Mouse (Mus musculus) induced T-regulatory cell, adult 2 months (primary cell): ENCODE measurements around the gene Dexi.

Experiments used
- DNase-seq: peaks from one replicate; pipeline ENCODE4 v3.0.0-alpha.2; 2012; ENCODE audit warnings: low read depth

Gene Dexi

GRCm38 (mm10) chr16:10540763-10541597 lies 1.9 kb downstream of the Dexi start:
- peak; percentile 19 for DNase-seq

GRCm38 (mm10) chr16:10536961-10537360 lies 5.9 kb downstream of the Dexi start:
- DNase-seq: no peak

DNA sequence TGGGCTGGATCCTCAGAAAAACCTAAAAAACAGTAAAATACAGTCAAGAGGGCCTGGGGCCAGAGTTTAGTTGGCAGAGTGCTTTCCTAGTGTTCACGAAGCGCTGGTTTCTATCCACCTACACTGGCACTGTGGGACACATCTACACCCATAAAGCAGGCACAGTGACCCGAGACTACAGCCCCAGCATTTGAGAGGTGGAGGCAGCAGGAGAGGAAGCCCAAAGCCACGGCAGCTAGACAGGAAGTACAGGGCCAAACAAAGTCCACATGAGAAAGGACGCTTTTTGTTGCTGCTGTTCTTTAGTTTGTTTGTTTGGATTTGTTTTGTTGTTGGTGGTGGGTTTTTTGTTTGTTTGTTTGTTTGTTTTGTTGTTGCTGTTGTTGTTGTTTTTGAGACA lies 6.5 kb downstream of the Dexi start:
- peak; percentile 18 for DNase-seq

GRCm38 (mm10) chr16:10534567-10534966 lies 8.3 kb downstream of the Dexi start:
- no peak for DNase-seq

DNA sequence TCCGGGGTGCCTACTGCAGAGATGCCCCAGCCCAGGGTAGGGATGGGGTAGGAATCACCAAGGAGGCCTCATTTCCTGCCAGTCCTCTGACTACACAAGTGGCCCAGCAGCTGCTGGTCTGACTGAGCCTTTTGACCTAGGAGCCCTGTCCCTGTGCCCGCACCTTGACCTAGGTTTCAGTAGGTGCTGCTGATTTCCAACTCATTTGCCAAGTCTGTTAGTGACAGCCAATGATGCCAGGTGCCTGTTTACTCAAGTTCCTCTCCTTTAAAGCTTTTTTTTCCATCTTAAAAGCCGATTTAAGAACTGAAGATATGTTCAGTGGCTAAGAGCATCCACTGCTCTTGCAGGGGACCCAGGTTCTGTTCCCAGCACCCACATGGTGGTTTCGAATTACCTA lies 9.1 kb downstream of the Dexi start:
- no peak for DNase-seq

GRCm38 (mm10) chr16:10530179-10530578 lies 12.7 kb downstream of the Dexi start:
- DNase-seq: no peak

DNA sequence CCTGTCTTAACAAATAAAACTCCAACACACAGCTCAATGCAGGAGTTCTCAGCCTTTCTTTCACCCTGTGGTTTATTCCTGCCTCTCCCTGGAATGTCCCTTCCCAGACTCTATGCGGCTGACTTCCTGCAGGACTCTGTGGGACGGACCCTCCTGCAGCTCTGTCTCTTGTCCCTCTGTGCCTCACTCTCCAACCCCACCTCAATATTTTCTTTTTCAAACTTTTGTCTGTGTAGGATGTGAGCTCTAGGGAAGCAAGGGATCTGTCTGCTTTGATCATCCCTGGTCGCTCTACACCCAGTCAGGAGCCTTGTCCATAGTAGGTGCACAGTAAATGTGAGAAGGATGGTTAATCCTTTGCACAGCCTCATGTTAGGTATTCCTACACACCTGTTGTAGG lies 14.5 kb downstream of the Dexi start:
- DNase-seq: no peak

- no peak for DNase-seq
Measured at GRCm38 (mm10) chr16:10527046-10527644, 15.7 kb downstream of the Dexi start.

DNA sequence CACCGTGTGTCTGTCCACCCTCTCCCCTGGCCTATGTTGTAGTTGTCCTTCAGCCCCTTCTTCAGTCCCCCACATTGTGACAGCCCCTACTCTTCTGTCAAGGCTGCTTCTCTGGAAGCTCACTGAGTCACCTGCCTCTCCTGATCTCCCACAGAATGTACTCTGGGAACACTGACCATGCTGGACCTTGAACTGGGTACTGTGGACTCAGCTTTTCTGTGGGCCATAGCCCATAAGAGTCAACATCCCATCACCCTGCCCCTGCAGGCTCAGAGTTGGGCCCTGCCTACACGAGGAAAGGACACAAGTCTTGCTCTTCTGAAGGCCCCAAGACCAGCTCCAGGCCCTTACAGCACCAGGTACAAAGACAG lies 17.3 kb downstream of the Dexi start:
- no peak for DNase-seq

GRCm38 (mm10) chr16:10524866-10525609 lies 17.8 kb downstream of the Dexi start:
- DNase-seq: peak; percentile 37

- DNase-seq: no peak
Measured at GRCm38 (mm10) chr16:10523650-10524049, 19.2 kb downstream of the Dexi start.

DNA sequence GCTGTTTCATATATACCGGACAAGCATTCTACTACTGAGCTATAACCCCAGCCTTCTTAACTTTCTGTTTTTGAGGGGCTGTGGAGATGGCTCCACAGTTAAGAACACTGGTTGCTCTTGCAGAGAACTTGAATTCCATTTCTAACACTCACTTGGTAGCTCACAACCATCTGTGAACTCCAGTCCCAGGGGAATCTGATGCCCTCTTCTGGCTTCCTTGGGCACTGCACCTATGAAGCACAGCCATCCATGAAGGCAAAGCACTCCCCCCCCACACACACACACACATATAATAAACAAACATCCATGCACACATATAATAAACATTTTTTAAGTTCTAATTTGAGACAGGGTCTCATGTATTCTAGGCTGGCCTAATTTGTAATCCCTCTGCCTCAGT lies 20.0 kb downstream of the Dexi start:
- peak; percentile 72 for DNase-seq

DNA sequence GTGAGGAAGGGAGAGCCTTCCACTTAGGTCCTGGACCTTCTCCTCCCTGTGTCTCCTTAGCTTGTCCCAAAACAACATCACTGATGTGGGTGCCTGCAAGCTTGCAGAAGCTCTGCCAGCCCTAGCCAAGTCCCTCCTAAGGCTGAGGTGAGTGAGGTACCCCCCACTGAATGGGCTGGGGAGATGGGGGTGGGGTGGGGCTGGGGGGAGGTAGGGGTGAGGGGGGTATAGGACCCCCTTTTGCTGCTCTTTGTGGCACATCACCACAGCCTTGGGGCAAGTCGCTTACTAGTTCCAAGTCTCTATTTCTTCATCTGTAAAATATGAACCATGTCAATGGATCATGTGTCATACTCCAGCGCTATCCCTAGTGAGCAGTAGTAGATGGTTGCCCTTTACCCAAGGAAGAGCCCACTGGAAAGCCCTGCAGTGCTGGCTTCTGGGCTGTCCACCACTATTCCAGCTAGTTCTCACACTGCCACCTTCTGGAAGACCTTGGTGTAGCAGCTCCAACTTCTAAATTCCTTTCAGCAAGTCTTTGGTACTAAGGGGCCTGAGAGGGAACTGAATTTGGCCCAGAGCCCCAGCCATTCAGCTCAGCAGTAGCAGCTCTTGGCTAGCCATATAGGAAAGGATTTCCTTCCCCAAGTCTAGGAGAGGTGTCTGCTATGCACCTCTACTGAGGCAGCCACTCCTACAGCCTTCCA lies 21.8 kb downstream of the Dexi start:
- DNase-seq: peak; percentile 80

DNA sequence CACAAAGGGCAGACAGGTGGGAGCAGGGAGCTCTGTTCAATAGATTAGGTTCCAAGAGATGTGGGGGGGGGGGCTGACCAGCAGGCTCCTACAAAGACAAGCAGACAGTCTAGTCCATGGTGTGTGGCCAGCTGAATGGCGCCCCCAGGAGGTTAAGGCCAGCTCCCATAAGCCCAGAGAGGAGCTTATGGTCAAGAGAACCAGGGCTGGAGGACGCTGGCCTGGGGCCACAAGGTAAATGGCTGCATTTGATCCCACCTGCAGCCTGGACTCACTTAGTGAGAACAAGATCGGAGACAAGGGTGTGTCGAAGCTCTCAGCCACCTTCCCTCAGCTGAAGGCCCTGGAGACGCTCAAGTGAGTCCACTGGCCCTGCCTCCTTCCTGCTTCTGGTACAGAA lies 24.8 kb downstream of the Dexi start:
- no peak for DNase-seq

DNA sequence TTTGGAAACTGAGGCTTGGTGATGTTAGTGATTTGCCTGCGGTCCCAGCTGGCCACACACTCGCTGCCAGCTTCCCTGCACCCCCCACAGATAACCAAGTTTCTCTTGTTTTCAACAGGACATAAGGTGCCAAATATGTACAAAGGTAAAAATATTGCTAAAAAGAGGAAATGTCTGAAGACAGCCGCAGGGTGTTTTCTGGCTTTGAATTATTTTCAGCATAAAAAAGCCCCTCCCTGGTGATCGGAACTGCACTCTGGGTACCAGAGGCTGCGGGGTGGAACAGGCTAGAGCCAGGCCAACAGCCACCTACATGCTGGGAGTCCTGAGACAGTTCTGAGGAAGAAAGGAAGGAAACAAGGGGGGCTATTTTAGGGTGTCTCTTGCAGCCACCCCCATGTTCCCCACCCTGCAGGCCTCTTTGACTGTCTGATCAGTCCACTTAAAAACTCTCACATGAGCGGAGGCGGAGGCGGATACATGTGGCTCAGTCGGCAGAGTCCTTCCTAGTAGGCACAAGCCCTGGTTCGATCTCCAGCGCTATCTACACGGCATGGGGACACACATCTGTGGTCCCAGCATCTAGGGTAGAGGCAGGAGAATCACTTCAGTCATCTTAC lies 26.8 kb downstream of the Dexi start:
- no peak for DNase-seq

- no peak for DNase-seq
Measured at GRCm38 (mm10) chr16:10511134-10511520, 31.7 kb downstream of the Dexi start.

DNA sequence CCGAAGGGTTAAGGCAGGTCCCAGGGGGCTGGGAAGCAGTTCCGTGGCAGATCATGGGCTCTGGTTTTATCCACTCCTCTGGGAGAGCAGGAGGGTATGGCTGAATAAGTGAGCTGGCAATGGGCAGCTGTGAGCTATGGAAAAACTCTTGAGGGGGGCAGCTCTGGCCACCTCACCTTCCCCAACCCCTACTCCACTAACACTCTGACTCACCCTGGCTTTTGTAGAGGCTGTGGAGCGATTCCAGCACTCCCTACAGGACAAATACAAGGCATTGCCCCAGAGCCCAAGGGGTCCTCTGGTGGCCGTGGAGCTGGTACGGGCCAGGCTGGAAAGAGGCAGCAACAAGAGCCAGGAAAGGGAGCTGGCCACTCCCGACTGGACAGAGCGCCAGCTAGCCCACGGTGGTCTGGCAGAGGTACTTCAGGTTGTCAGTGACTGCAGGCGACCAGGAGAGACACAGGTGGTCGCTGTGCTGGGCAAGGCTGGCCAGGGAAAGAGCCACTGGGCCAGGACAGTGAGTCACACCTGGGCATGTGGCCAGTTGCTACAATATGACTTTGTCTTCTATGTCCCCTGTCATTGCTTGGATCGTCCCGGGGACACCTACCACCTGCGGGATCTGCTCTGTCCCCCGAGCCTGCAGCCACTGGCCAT lies 32.2 kb downstream of the Dexi start:
- DNase-seq: no peak

DNA sequence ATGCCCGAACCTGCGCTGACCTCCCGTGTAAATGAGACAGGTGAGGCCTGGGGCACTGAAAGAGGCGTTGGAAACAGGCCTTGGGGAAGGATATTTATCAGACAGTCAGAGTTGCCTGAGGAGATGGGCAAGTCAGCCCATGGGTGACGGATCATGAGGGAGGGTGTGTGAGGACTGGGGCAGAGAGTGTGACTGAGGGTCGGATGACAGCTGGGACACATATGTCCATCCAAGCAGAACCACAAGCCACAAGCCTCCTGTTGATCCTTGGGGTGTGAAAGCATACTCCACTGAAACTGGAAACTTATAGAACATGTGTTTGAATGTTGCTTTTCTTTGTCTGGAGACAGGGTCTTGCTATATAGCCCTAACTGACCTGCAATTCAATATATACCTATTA lies 34.2 kb downstream of the Dexi start:
- DNase-seq: no peak

DNA sequence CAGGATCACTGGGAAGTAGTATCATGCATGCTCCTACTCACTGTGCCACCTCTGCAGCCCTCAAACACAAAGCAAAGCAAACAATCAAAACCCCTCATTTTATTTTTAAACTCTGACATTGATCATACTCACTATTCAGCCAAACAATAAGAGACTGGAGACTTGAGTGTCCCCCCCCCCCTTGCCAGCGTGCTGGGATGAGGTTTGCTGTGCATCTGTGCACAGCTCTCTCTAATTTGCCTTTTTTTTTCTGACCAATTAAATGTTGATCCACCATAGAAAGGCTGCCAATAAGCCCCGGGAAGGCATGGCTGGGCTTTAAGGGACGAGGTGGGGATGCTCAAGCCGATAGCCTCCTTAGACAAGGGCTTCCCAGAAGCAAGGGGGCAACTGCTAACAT lies 35.4 kb downstream of the Dexi start:
- DNase-seq: no peak

DNA sequence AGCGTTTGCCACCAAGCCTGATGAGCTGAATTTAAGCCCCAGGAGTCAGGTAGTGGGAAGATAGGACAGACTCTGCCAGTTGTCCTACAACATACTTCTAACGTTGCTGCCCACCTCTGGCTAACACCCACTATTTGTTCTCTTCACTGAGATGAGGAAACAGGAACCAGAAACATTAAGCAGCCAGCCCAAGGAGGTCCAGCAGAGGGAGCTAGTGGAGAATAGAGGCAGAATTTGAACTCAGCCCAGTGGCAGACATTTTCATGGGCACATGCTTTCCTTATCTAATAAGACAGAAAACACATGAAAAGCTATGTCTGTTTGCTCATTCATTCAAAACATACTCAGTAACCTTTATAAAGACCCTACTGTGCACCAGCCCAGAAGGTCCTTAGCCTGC lies 39.8 kb downstream of the Dexi start:
- no peak for DNase-seq

DNA sequence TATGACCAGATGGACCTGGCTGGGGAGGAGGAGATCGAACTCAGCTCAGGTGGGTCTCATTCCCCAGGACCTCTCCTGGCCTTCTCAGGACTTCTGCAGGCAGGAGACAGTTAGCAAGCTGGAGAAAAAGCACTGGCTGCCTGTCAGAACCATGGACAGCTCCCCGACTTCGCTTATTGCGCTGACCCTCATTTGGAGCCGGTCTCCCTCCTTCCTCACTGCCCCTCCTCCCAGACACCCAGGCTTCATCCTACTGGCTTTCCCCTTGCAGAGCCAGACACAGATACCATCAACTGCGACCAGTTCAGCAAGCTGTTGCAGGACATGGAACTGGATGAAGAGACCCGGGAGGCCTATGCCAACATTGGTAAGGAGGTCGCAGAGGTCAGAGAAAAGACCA lies 41.0 kb downstream of the Dexi start:
- peak; percentile 55 for DNase-seq

- no peak for DNase-seq
Measured at GRCm38 (mm10) chr16:10499122-10499521, 43.7 kb downstream of the Dexi start.
